Mouse (Mus musculus): ENCODE measurements around the gene Gm20388.

GRCm38 (mm10) chr8:121027787-121028186 lies 1117.1 kb downstream of the Gm20388 start:
- TF ChIP-seq EP300 (optimal IDR thresholded peaks at IDR 0.05) (no peak), CTCF (IDR thresholded peaks at IDR 0.05; ENCODE audit: low read depth) (no peak)
